Mouse (Mus musculus): ENCODE data around the gene Arid4a. TPM values are rescaled to one million over a fixed set of nuclear protein-coding genes. Genes with fewer than 3 reads are reported as not detected.

Arid4a gene
- total and polyA plus RNA-seq, 3 experiments, result 6.7 to 13.0 TPM; not detected in 1

GRCm38 (mm10) chr12:71051079-71051478, 35.3 kb downstream of the Arid4a start (continued):
- TF ChIP-seq SMC3 (IDR thresholded peaks at IDR 0.05; ENCODE audit: low read depth, low read length), result peak; percentile 46
- TF ChIP-seq TAL1 (IDR thresholded peaks at IDR 0.05; ENCODE audit: low read length), result no peak
- TF ChIP-seq MAZ (IDR thresholded peaks at IDR 0.05; ENCODE audit: low read depth, low read length), result no peak
- no peak for TF ChIP-seq GATA1 (IDR thresholded peaks at IDR 0.05; ENCODE audit: low read depth, low read length)
- TF ChIP-seq NELFE (IDR thresholded peaks at IDR 0.05; ENCODE audit: low read depth, low read length), result no peak
- TF ChIP-seq CHD2 (IDR thresholded peaks at IDR 0.05; ENCODE audit: low read length), result no peak
- no peak for TF ChIP-seq ELF1 (IDR thresholded peaks at IDR 0.05; ENCODE audit: low read depth, low read length)
- TF ChIP-seq TBP (IDR thresholded peaks at IDR 0.05; ENCODE audit: low read depth, low read length), result no peak
- peak; percentile 45 for TF ChIP-seq RAD21 (IDR thresholded peaks at IDR 0.05; ENCODE audit: low read depth, low read length)
- peak; percentile 50 to 66 (median 57) for TF ChIP-seq CTCF (IDR thresholded peaks at IDR 0.05 in 2 of 3, conservative IDR thresholded peaks at IDR 0.05 in 1 of 3; ENCODE audit: control insufficient read depth in 1 of 3, insufficient read depth in 1 of 3, low read depth in 2 of 3, low read length in 3 of 3, poor library complexity in 1 of 3, severe bottlenecking in 1 of 3)
- TF ChIP-seq ZNF384 (IDR thresholded peaks at IDR 0.05; ENCODE audit: low read depth, low read length), result no peak
- peak; percentile 74; the same call in 1 of the 2 replicates for TF ChIP-seq MYC (IDR thresholded peaks at IDR 0.05; ENCODE audit: low read depth, low read length)
- TF ChIP-seq RCOR1 (IDR thresholded peaks at IDR 0.05; ENCODE audit: low read depth, low read length), result no peak
- TF ChIP-seq USF1 (IDR thresholded peaks at IDR 0.05; ENCODE audit: low read depth, low read length), result no peak
- no peak for TF ChIP-seq BHLHE40 (IDR thresholded peaks at IDR 0.05; ENCODE audit: borderline replicate concordance, low read depth, low read length)
- TF ChIP-seq CHD1 (IDR thresholded peaks at IDR 0.05; ENCODE audit: low read depth, low read length), result no peak

- H3K27me3 ChIP-seq (ENCODE audit: control insufficient read depth in 1 of 2, insufficient read depth in 2 of 2, low read length in 2 of 2), result no peaks in the 10 kb centered on the region
- peaks cover 3 to 8% of the 10 kb centered on the region in 2 experiments; a peak in 2 of 4 replicates for H3K4me1 ChIP-seq (ENCODE audit: control insufficient read depth in 1 of 2, insufficient read depth in 2 of 2, low read length in 2 of 2)
- H3K79me2 ChIP-seq (ENCODE audit: control insufficient read depth, insufficient read depth, low read length, poor library complexity), result no peaks in the 10 kb centered on the region
- peaks cover 0 to 11% of the 10 kb centered on the region in 2 experiments; a peak in 3 of 4 replicates for H3K36me3 ChIP-seq (ENCODE audit: control insufficient read depth in 1 of 2, insufficient read depth in 2 of 2, low read length in 2 of 2)
- no peak overlapping the region for H3K9ac ChIP-seq (ENCODE audit: control insufficient read depth, low read depth, low read length, poor library complexity, severe bottlenecking)
- no peak overlapping the region for H3K27ac ChIP-seq (ENCODE audit: control insufficient read depth, low read depth, low read length)
- H3K9me3 ChIP-seq (replicated peaks; ENCODE audit: insufficient read depth, low read length), result no peaks in the 10 kb centered on the region
- no peak overlapping the region for H3K4me3 ChIP-seq (ENCODE audit: control insufficient read depth in 1 of 2, insufficient read depth in 1 of 2, low read depth in 2 of 2, low read length in 2 of 2)
- no peak for TF ChIP-seq NELFE (IDR thresholded peaks at IDR 0.05; ENCODE audit: low read depth, low read length)
- peak; percentile 26; the same call in 1 of the 2 replicates for TF ChIP-seq GATA1 (IDR thresholded peaks at IDR 0.05; ENCODE audit: low read depth, low read length)
- peak; percentile 51 for TF ChIP-seq TAL1 (IDR thresholded peaks at IDR 0.05; ENCODE audit: low read length)
- peak; percentile 28 for DNase-seq (ENCODE audit: low read depth, low spot score)
These were observed 36.7 kb downstream of the Arid4a start for GRCm38 (mm10) chr12:71052341-71052995.

GRCm38 (mm10) chr12:71053031-71053430, 37.2 kb downstream of the Arid4a start:
- Histone ChIP-seq H3K27me3 (ENCODE audit: control insufficient read depth in 1 of 2, insufficient read depth in 2 of 2, low read length in 2 of 2) (no peaks in the 10 kb centered on the region), H3K4me1 (ENCODE audit: control insufficient read depth in 1 of 2, insufficient read depth in 2 of 2, low read length in 2 of 2) (peaks cover 0 to 8% of the 10 kb centered on the region in 2 experiments; a peak in 2 of 4 replicates), H3K36me3 (ENCODE audit: control insufficient read depth in 1 of 2, insufficient read depth in 2 of 2, low read length in 2 of 2) (peaks cover 0 to 7% of the 10 kb centered on the region in 2 experiments), H3K79me2 (ENCODE audit: control insufficient read depth, insufficient read depth, low read length, poor library complexity) (no peaks in the 10 kb centered on the region), H3K9me3 (replicated peaks; ENCODE audit: insufficient read depth, low read length) (no peaks in the 10 kb centered on the region), H3K4me3 (ENCODE audit: control insufficient read depth in 1 of 2, insufficient read depth in 1 of 2, low read depth in 2 of 2, low read length in 2 of 2) (no peak overlapping the region), H3K27ac (ENCODE audit: control insufficient read depth, low read depth, low read length) (no peak overlapping the region), H3K9ac (ENCODE audit: control insufficient read depth, low read depth, low read length, poor library complexity, severe bottlenecking) (no peak overlapping the region)
- TF ChIP-seq USF2 (IDR thresholded peaks at IDR 0.05; ENCODE audit: borderline replicate concordance in 1 of 2, insufficient read depth in 1 of 2, low read depth in 1 of 2, low read length in 2 of 2) (no peak), E2F4 (IDR thresholded peaks at IDR 0.05; ENCODE audit: borderline replicate concordance, low read depth, low read length) (no peak), CHD1 (IDR thresholded peaks at IDR 0.05; ENCODE audit: low read depth, low read length) (no peak), JUND (IDR thresholded peaks at IDR 0.05; ENCODE audit: low read depth, low read length) (no peak), HCFC1 (IDR thresholded peaks at IDR 0.05; ENCODE audit: low read depth, low read length) (no peak), EP300 (IDR thresholded peaks at IDR 0.05; ENCODE audit: low read depth in 1 of 2, low read length in 2 of 2) (no peak), MYB (IDR thresholded peaks at IDR 0.05; ENCODE audit: low read depth, low read length) (no peak), NELFE (IDR thresholded peaks at IDR 0.05; ENCODE audit: low read depth, low read length) (no peak), RAD21 (IDR thresholded peaks at IDR 0.05; ENCODE audit: low read depth, low read length) (no peak), CHD2 (IDR thresholded peaks at IDR 0.05; ENCODE audit: low read length) (no peak), ZMIZ1 (IDR thresholded peaks at IDR 0.05; ENCODE audit: low read depth, low read length) (no peak), GATA1 (IDR thresholded peaks at IDR 0.05; ENCODE audit: low read depth, low read length) (no peak)
- DNase-seq (ENCODE audit: low read depth, low spot score), result no peak
